Mouse (Mus musculus) thymus, postnatal 0 days (tissue): Measurements from ENCODE around the gene Vps35. TPM values are rescaled to one million over a fixed set of nuclear protein-coding genes. Genes with fewer than 3 reads are reported as not detected.

Experiments used
- DNase-seq: peaks from one replicate; pipeline ENCODE4 v3.0.0-alpha.2; 2015; ENCODE audit warnings: low spot score
- polyA plus RNA-seq: library from polyadenylated mRNA; unstranded; fragments of >200 nt; fragmentation: Nextera tagmentation; extraction: Ambion mirVana; gene quantifications from 2 replicates; pipeline ENCODE4 v1.2.1, GENCODE M21; 2015

Vps35 gene
- polyA plus RNA-seq, 1 experiment from 2014 or later = 111 TPM

DNA sequence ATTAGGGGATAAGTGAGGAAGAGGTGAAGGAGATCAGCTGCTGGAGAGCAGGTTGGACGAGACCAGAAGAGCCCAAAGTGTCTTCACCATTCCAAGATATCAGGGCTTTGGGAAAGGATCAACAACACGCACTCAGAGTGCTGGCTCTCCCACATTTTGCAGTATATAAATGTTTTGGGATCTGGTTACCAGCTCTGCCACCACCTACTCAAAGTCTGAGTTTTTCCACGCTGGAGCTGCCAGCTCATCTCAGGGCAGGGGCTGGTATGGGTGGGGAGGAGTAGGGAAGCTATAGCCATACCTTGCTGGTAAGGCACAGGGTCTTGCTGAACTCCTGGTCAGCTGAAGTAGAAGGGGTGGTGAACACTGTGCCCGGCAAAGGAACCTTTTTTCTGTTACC is 79.4 kb downstream of the Vps35 start:
- no peak for DNase-seq

Other genes with a start within 250 kb of the Vps35 start
- 15.0 and 18.0 TPM in 2 replicates for gene Fbxw9, start 239.7 kb downstream of the Vps35 start, polyA plus RNA-seq
- not detected in 2 replicates for gene Gm5741, start 231.8 kb downstream of the Vps35 start, polyA plus RNA-seq
- gene Dhps, start 228.0 kb downstream of the Vps35 start, polyA plus RNA-seq = 78.0 and 80.5 TPM in 2 replicates
- gene Wdr83os, start 219.1 kb downstream of the Vps35 start, polyA plus RNA-seq = 142 and 149 TPM in 2 replicates
- 53.4 and 54.2 TPM in 2 replicates for gene Wdr83, start 218.5 kb downstream of the Vps35 start, polyA plus RNA-seq
- 64.0 and 68.4 TPM in 2 replicates for gene Man2b1, start 216.5 kb downstream of the Vps35 start, polyA plus RNA-seq
- gene Zfp791, start 176.7 kb downstream of the Vps35 start, polyA plus RNA-seq = 0.50 and 0.53 TPM in 2 replicates
- 0.05 TPM in 1 of 2 replicates, not detected in the other for gene Cks1brt, start 147.9 kb downstream of the Vps35 start, polyA plus RNA-seq
- not detected in 2 replicates for gene Olfr371, start 73.8 kb downstream of the Vps35 start, polyA plus RNA-seq
- 108 and 112 TPM in 2 replicates for gene Orc6, start 170 bp downstream of the Vps35 start, polyA plus RNA-seq
- 0.20 and 0.44 TPM in 2 replicates for gene Mylk3, start 86.5 kb upstream of the Vps35 start, polyA plus RNA-seq
- gene 4921524J17Rik, start 133.0 kb upstream of the Vps35 start, polyA plus RNA-seq = 57.4 and 58.7 TPM in 2 replicates
- 5.1 and 5.3 TPM in 2 replicates for gene Gpt2, start 192.8 kb upstream of the Vps35 start, polyA plus RNA-seq